Mouse (Mus musculus): ENCODE data around the gene Gba2. TPM values are rescaled to one million over a fixed set of nuclear protein-coding genes. Genes with fewer than 3 reads are reported as not detected.
"Not testable (repeated sequence)": the region's sequence is repeated elsewhere in the genome, so short reads cannot be mapped to it uniquely, and the experiment has no call there.

Gba2 gene
- polyA plus RNA-seq, 1 experiment from 2014 or later: 39.2 TPM

DNA sequence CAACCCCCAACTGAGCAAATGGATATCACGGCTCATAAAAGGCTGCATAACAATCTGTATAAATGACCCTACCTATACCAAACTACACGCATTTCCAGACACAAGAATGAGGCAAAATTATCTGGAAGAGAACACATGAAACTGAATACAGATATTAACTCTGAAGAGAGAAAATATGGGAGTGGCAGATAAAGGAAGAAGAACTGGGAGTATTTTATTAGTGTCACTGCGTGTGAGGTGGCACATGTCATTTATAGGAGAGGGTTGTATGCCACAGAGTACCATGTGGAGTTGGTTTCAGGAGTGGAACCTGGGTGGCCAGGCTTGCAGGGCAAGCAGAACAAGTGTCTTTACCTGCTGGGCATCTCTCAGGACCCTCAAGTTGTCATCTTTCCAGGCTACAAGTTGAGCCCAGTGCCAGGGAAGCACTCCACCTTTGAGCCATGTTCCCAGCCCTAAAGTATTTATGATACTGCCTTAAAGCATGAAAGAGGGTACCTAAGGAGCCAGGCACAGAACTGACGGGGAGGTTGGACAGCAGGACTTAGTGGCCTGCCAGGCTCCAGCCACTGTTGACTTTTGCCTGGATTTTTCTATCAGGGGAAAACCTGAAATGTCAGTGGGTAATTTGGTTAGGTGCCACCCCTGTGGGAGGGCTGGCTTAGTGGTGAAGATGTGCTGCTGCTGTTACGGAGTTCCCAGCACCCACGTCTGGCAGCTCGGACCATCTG is 20.1 kb upstream of the Gba2 start:
- no peak overlapping the region for H3K27ac ChIP-seq (ENCODE audit: low read depth, low read length)
- H3K4me1 ChIP-seq (ENCODE audit: control insufficient read depth, insufficient read depth, low read length): no peaks in the 10 kb centered on the region
- H3K9ac ChIP-seq (ENCODE audit: low read length): no peak overlapping the region
- ATAC-seq (no peak), DNase-seq (ENCODE audit: low spot score) (no peak)
- H3K9me3 ChIP-seq (replicated peaks; ENCODE audit: control insufficient read depth, low read length): no peaks in the 10 kb centered on the region
- no peaks in the 10 kb centered on the region for H3K36me3 ChIP-seq (ENCODE audit: control insufficient read depth, insufficient read depth, low read length)
- H3K4me3 ChIP-seq (ENCODE audit: low read depth, low read length): no peak overlapping the region
- H3K4me2 ChIP-seq (ENCODE audit: low read length): no peak overlapping the region
- no peaks in the 10 kb centered on the region for H3K27me3 ChIP-seq (replicated peaks; ENCODE audit: control insufficient read depth, insufficient read depth, low read length)
- WGBS: 91% methylated on average over 7 of the region's 7 CpGs

DNA sequence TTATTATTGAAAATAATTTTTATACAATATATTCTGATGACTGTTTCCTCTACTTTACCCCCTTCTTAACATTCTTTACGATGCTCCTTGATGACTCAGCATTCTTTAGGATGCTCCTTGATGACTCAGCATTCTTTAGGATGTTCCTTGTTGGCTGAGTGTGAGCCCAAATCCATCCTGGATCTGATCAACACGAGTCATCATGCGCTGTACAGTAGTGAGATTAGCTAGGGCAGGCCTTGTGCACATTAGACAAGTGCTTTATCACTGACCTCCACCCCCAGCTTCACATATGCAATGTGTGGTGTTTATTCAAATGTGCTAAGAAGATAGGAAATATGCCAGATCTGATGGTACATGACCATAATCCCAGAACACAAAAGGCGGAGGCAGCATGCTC is 19.5 kb upstream of the Gba2 start:
- H3K36me3 ChIP-seq (ENCODE audit: control insufficient read depth, insufficient read depth, low read length): no peaks in the 10 kb centered on the region
- ATAC-seq: no peak
- no peaks in the 10 kb centered on the region for H3K27me3 ChIP-seq (replicated peaks; ENCODE audit: control insufficient read depth, insufficient read depth, low read length)
- DNase-seq (ENCODE audit: low spot score): no peak
- 84% methylated on average over 4 of the region's 4 CpGs for WGBS
- no peak overlapping the region for H3K4me2 ChIP-seq (ENCODE audit: low read length)
- H3K4me3 ChIP-seq (ENCODE audit: low read depth, low read length): no peak overlapping the region
- H3K4me1 ChIP-seq (ENCODE audit: control insufficient read depth, insufficient read depth, low read length): no peaks in the 10 kb centered on the region
- no peak overlapping the region for H3K27ac ChIP-seq (ENCODE audit: low read depth, low read length)
- H3K9ac ChIP-seq (ENCODE audit: low read length): no peak overlapping the region
- H3K9me3 ChIP-seq (replicated peaks; ENCODE audit: control insufficient read depth, low read length): no peaks in the 10 kb centered on the region

DNA sequence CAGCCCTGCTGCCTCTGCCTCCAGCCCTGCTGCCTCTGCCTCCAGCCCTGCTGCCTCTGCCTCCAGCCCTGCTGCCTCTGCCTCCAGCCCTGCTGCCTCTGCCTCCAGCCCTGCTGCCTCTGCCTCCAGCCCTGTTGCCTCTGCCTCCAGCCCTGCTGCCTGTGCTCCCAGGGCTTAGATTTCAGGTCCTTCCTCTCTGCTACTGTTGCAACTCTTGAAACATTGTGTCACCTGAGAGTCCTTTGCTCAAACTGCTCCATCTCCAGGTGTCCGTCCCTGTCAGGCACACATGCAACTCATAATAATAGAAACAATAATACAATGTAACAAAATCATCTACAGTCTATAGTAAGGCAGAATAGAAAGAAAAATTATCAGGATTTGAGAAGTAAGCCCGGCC is 17.9 kb upstream of the Gba2 start:
- H3K36me3 ChIP-seq (ENCODE audit: control insufficient read depth, insufficient read depth, low read length); H3K27me3 ChIP-seq (replicated peaks; ENCODE audit: control insufficient read depth, insufficient read depth, low read length); H3K4me1 ChIP-seq (ENCODE audit: control insufficient read depth, insufficient read depth, low read length); H3K9me3 ChIP-seq (replicated peaks; ENCODE audit: control insufficient read depth, low read length); H3K4me3 ChIP-seq (ENCODE audit: low read depth, low read length); H3K9ac ChIP-seq (ENCODE audit: low read length); H3K27ac ChIP-seq (ENCODE audit: low read depth, low read length); DNase-seq (ENCODE audit: low spot score); H3K4me2 ChIP-seq (ENCODE audit: low read length); ATAC-seq: not testable (repeated sequence)
- 81% methylated on average over 2 of the region's 2 CpGs for WGBS

DNA sequence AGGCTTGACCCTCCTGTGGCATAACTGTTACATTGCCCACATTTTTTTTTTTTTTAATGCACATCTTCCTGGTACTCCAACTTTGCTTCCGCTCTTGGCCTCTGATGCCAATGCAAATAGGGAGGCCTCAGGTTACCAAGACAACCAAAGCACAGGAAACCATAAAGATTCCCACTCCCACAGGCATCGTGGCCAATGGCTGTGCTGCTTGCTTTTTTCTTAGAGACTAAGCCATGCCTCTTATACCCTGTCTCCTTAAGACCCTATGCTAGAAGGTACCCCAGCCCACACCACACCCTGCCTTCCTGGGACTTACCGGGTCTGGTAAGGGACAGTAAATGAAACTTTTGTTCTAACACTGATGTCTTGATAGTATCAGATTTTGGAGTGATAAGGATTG is 14.8 kb upstream of the Gba2 start:
- no peaks in the 10 kb centered on the region for H3K27me3 ChIP-seq (replicated peaks; ENCODE audit: control insufficient read depth, insufficient read depth, low read length)
- no peak overlapping the region for H3K4me3 ChIP-seq (ENCODE audit: low read depth, low read length)
- ATAC-seq: no peak
- 75% methylated on average over 3 of the region's 3 CpGs for WGBS
- no peaks in the 10 kb centered on the region for H3K36me3 ChIP-seq (ENCODE audit: control insufficient read depth, insufficient read depth, low read length)
- DNase-seq (ENCODE audit: low spot score): no peak
- H3K9me3 ChIP-seq (replicated peaks; ENCODE audit: control insufficient read depth, low read length): no peaks in the 10 kb centered on the region
- no peaks in the 10 kb centered on the region for H3K4me1 ChIP-seq (ENCODE audit: control insufficient read depth, insufficient read depth, low read length)
- no peak overlapping the region for H3K27ac ChIP-seq (ENCODE audit: low read depth, low read length)
- no peak overlapping the region for H3K4me2 ChIP-seq (ENCODE audit: low read length)
- no peak overlapping the region for H3K9ac ChIP-seq (ENCODE audit: low read length)

DNA sequence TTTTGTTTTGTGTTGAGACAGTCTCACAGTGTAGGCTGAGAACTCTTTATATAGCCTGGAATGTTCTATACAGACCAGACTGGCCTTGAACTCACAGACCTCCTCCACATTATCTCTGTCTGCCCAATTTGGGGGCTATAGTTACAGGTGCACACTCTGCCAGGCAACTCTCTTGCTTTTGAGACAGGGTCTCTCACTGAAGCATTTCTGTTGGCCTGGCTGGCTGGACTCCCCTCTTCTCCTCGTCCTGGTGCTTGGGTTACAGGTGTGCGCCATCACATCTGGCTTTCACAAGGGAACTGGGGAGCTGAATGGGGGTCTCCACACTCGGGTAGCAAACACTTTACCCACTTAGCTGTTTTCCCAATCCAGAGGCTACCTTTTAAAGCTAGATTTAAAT is 13.3 kb upstream of the Gba2 start:
- DNase-seq (ENCODE audit: low spot score): no peak
- H3K9ac ChIP-seq (ENCODE audit: low read length): no peak overlapping the region
- no peak overlapping the region for H3K4me3 ChIP-seq (ENCODE audit: low read depth, low read length)
- H3K4me2 ChIP-seq (ENCODE audit: low read length): no peak overlapping the region
- H3K27ac ChIP-seq (ENCODE audit: low read depth, low read length): no peak overlapping the region
- no peaks in the 10 kb centered on the region for H3K36me3 ChIP-seq (ENCODE audit: control insufficient read depth, insufficient read depth, low read length)
- no peaks in the 10 kb centered on the region for H3K4me1 ChIP-seq (ENCODE audit: control insufficient read depth, insufficient read depth, low read length)
- H3K27me3 ChIP-seq (replicated peaks; ENCODE audit: control insufficient read depth, insufficient read depth, low read length): no peaks in the 10 kb centered on the region
- WGBS: 76% methylated on average over 3 of the region's 3 CpGs
- no peaks in the 10 kb centered on the region for H3K9me3 ChIP-seq (replicated peaks; ENCODE audit: control insufficient read depth, low read length)
- no peak for ATAC-seq

DNA sequence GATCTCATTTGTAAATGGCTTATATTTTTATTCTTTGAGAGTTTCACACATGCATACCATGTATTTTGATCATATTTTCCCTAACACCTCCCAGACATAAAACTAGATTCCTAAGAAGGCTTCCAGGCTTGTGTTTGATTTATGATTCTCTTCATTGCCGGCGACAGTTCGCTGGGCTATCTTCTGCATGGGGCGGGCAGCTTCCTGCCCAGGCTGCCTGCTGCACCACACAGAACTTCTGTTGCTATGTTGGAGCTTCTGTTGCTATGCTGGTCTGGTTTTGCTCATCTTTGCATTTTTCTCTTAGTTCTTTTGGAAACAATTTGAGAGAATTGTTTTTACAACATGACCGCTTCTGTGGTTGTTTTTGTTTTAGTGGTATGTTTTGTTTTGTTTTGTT is 12.9 kb upstream of the Gba2 start:
- 91% methylated on average over 5 of the region's 5 CpGs for WGBS
- DNase-seq (ENCODE audit: low spot score): no peak
- no peaks in the 10 kb centered on the region for H3K9me3 ChIP-seq (replicated peaks; ENCODE audit: control insufficient read depth, low read length)
- H3K27me3 ChIP-seq (replicated peaks; ENCODE audit: control insufficient read depth, insufficient read depth, low read length): no peaks in the 10 kb centered on the region
- H3K27ac ChIP-seq (ENCODE audit: low read depth, low read length): no peak overlapping the region
- no peak for ATAC-seq
- H3K4me3 ChIP-seq (ENCODE audit: low read depth, low read length): no peak overlapping the region
- H3K9ac ChIP-seq (ENCODE audit: low read length): no peak overlapping the region
- H3K4me2 ChIP-seq (ENCODE audit: low read length): no peak overlapping the region
- H3K4me1 ChIP-seq (ENCODE audit: control insufficient read depth, insufficient read depth, low read length): no peaks in the 10 kb centered on the region
- H3K36me3 ChIP-seq (ENCODE audit: control insufficient read depth, insufficient read depth, low read length): no peaks in the 10 kb centered on the region

DNA sequence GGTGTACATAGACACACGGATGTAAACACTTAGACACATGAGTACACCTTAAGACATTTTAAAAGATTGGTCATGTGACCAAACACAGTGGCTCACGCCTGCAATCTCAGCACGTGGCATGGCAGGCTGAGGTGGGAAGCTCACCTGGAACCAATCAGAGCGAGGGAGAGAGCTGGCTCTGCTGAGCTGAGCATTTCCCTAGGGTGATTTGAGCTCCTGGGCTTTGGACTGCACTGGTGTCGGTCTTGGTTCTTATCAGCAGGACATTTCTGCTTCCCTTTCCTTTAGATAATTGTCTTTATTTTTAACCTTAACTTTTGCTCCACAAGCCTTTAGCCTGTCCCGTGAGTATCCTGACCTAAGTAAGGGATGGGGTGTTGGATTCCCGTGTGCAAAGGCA is 9.0 kb upstream of the Gba2 start:
- DNase-seq (ENCODE audit: low spot score): no peak
- no peaks in the 10 kb centered on the region for H3K27me3 ChIP-seq (replicated peaks; ENCODE audit: control insufficient read depth, insufficient read depth, low read length)

DNA sequence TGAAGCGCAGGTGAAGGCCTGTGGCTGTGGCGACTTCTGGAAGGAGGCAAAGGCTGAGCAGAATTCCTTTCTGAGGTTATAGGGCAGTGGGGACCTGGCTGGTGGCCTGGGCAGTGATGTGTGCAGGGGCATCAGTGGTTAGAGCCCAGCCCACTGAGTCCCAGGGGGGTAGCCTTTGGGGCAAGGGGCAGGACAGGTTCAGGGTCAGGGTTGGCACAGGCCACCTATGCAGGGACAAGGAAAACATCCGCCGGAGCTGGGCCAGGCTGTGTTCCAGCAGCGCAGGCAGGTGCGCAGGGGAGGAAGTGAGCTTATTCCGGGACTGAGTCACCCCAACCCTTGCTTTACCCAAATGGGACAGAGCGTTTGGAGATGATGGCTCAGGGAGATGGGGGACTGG is 7.7 kb upstream of the Gba2 start:
- ATAC-seq: no peak
- Histone ChIP-seq H3K9me3 (replicated peaks; ENCODE audit: control insufficient read depth, low read length) (no peaks in the 10 kb centered on the region), H3K4me2 (ENCODE audit: low read length) (no peak overlapping the region), H3K9ac (ENCODE audit: low read length) (no peak overlapping the region), H3K27ac (ENCODE audit: low read depth, low read length) (no peak overlapping the region), H3K4me3 (ENCODE audit: low read depth, low read length) (no peak overlapping the region), H3K4me1 (ENCODE audit: control insufficient read depth, insufficient read depth, low read length) (no peaks in the 10 kb centered on the region), H3K36me3 (ENCODE audit: control insufficient read depth, insufficient read depth, low read length) (peaks cover 36% of the 10 kb centered on the region), H3K27me3 (replicated peaks; ENCODE audit: control insufficient read depth, insufficient read depth, low read length) (no peaks in the 10 kb centered on the region)
- 80% methylated on average over 8 of the region's 8 CpGs for WGBS
- no peak for DNase-seq (ENCODE audit: low spot score)

More for the DNA sequence above, 9.0 kb upstream of the Gba2 start:
- peaks cover 23% of the 10 kb centered on the region for H3K36me3 ChIP-seq (ENCODE audit: control insufficient read depth, insufficient read depth, low read length)
- H3K4me3 ChIP-seq (ENCODE audit: low read depth, low read length): no peak overlapping the region
- no peak overlapping the region for H3K4me2 ChIP-seq (ENCODE audit: low read length)
- WGBS: 65% methylated on average over 7 of the region's 7 CpGs
- no peaks in the 10 kb centered on the region for H3K4me1 ChIP-seq (ENCODE audit: control insufficient read depth, insufficient read depth, low read length)
- H3K27ac ChIP-seq (ENCODE audit: low read depth, low read length): no peak overlapping the region
- H3K9me3 ChIP-seq (replicated peaks; ENCODE audit: control insufficient read depth, low read length): no peaks in the 10 kb centered on the region
- no peak overlapping the region for H3K9ac ChIP-seq (ENCODE audit: low read length)
- ATAC-seq: no peak

DNA sequence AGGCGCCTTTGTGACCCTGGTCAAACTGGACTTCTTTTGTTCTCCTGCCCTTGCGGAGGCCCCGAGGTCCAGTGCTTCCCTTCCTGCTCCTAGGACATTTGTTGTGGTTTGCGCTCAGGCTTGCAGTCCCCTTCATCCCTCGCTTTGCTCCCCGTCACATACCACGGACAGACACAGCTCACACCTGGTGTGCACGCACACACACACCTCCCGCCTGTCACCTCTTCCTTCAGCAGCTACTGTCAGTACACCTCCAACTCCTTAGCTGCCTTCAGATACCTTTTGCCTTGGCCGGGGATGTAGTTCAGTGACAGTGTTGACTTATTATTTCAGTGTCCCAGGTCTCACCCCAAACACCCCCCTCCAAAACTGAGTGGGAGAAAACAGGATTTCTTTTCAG is 7.0 kb upstream of the Gba2 start:
- ATAC-seq (no peak), DNase-seq (ENCODE audit: low spot score) (no peak)
- WGBS: 61% methylated on average over 10 of the region's 10 CpGs
- Histone ChIP-seq H3K27me3 (replicated peaks; ENCODE audit: control insufficient read depth, insufficient read depth, low read length) (no peaks in the 10 kb centered on the region), H3K36me3 (ENCODE audit: control insufficient read depth, insufficient read depth, low read length) (peaks cover 43% of the 10 kb centered on the region), H3K9ac (ENCODE audit: low read length) (no peak overlapping the region), H3K4me3 (ENCODE audit: low read depth, low read length) (no peak overlapping the region), H3K9me3 (replicated peaks; ENCODE audit: control insufficient read depth, low read length) (no peaks in the 10 kb centered on the region), H3K4me2 (ENCODE audit: low read length) (no peak overlapping the region), H3K27ac (ENCODE audit: low read depth, low read length) (no peak overlapping the region), H3K4me1 (ENCODE audit: control insufficient read depth, insufficient read depth, low read length) (no peaks in the 10 kb centered on the region)

Measured in forebrain, embryonic 14.5 days (tissue).